9 mouse cellular contexts compared by ENCODE assay signal in genomic region chr3:28039760-28040159, GRCm38 (mm10).
A peak's percentile ranks its signal among the peaks of the same experiment; 100 is the strongest.
DNase-seq lines count a peak whose midpoint lies in the region; ATAC-seq and TF ChIP-seq lines count a peak whose summit lies in the region.
"Had no signal": no experiment of that assay in that cellular context is flagged by ENCODE, and none has a peak within 500 bp of the region (broad histone marks: within the 10 kb centered on the region; RNA-seq: fewer than 3 reads in every experiment).

No protein-coding gene starts in this region.

- no peak for DNase-seq in kidney, postnatal 0 days (ENCODE audit: low spot score)
- DNase-seq in kidney, adult 11 months: no peak
- peak; percentile 43 for DNase-seq in lung, postnatal 0 days (ENCODE audit: low spot score)
- DNase-seq in frontal cortex, postnatal 14 days (ENCODE audit: low spot score in 2 of 2): no peak

- H3K36me3 ChIP-seq in kidney, postnatal 0 days (ENCODE audit: insufficient read depth, low read length): 0 out of 2 replicates have a peak, but pooled peaks cover 8% of the 10 kb centered on the region
- H3K36me3 ChIP-seq in ES-Bruce4 (ENCODE audit: control insufficient read depth, insufficient read depth, low read length, poor library complexity, severe bottlenecking): no peaks in the 10 kb centered on the region
- peaks cover 14% of the 10 kb centered on the region; the same call in 1 of the 2 replicates for H3K36me3 ChIP-seq in lung, postnatal 0 days (ENCODE audit: insufficient read depth, low read length)
- peaks cover 5% of the 10 kb centered on the region for H3K36me3 ChIP-seq in neural tube, embryonic 15.5 days

- H3K9ac ChIP-seq in kidney, postnatal 0 days (ENCODE audit: low read depth, low read length): no peak overlapping the region
- no peak overlapping the region for H3K9ac ChIP-seq in ES-Bruce4 (ENCODE audit: low read depth, poor library complexity, severe bottlenecking)
- no peak overlapping the region for H3K9ac ChIP-seq in lung, postnatal 0 days (replicated peaks; ENCODE audit: low read depth)
- H3K9ac ChIP-seq in neural tube, embryonic 15.5 days (replicated peaks): no peak overlapping the region
- H3K9ac ChIP-seq: limb, embryonic 13.5 days had no signal

- no peaks in the 10 kb centered on the region for H3K4me1 ChIP-seq in kidney, postnatal 0 days (replicated peaks; ENCODE audit: insufficient read depth, low read length)
- H3K4me1 ChIP-seq in ES-Bruce4 (ENCODE audit: control insufficient read depth, insufficient read depth, low read length): peaks cover 7% of the 10 kb centered on the region
- no peaks in the 10 kb centered on the region for H3K4me1 ChIP-seq in bone marrow macrophage, adult 2 months (ENCODE audit: control insufficient read depth, insufficient read depth, low read length)
- no peaks in the 10 kb centered on the region for H3K4me1 ChIP-seq in lung, postnatal 0 days (ENCODE audit: insufficient read depth, low read depth, low read length)
- H3K4me1 ChIP-seq in neural tube, embryonic 15.5 days: 0 out of 2 replicates have a peak, but pooled peaks cover 6% of the 10 kb centered on the region
- H3K4me1 ChIP-seq: limb, embryonic 13.5 days had no signal

- no peak for TF ChIP-seq POLR2A in ES-Bruce4 (IDR thresholded peaks at IDR 0.05; ENCODE audit: insufficient read depth, low read length)
- TF ChIP-seq POLR2A in bone marrow macrophage, adult 2 months (IDR thresholded peaks at IDR 0.05; ENCODE audit: borderline replicate concordance, low read depth, low read length): no peak

- TF ChIP-seq EP300 in ES-Bruce4 (IDR thresholded peaks at IDR 0.05; ENCODE audit: insufficient read depth, low read depth, low read length): no peak
- TF ChIP-seq EP300 in lung, postnatal 0 days (IDR thresholded peaks at IDR 0.05): no peak

- ATAC-seq in kidney, postnatal 0 days (replicated peaks; ENCODE audit: low FRiP score, low read depth): no peak
- peak; percentile 54 for ATAC-seq in lung, postnatal 0 days
- ATAC-seq in neural tube, embryonic 15.5 days (ENCODE audit: low FRiP score): no peak
- ATAC-seq: forebrain, embryonic 14.5 days had no signal

- no peaks in the 10 kb centered on the region for H3K27me3 ChIP-seq in kidney, postnatal 0 days (ENCODE audit: insufficient read depth, low read length)
- H3K27me3 ChIP-seq in ES-Bruce4 (ENCODE audit: control insufficient read depth, insufficient read depth, low read length, poor library complexity, severe bottlenecking): no peaks in the 10 kb centered on the region
- no peaks in the 10 kb centered on the region for H3K27me3 ChIP-seq in lung, postnatal 0 days (replicated peaks; ENCODE audit: insufficient read depth, low read length)
- no peaks in the 10 kb centered on the region for H3K27me3 ChIP-seq in neural tube, embryonic 15.5 days (replicated peaks)
- H3K27me3 ChIP-seq: limb, embryonic 13.5 days had no signal

- peak; percentile 40; the same call in 1 of the 2 replicates for TF ChIP-seq CTCF in kidney, postnatal 0 days (IDR thresholded peaks at IDR 0.05; ENCODE audit: low read depth)
- peak; percentile 36 for TF ChIP-seq CTCF in ES-Bruce4 (IDR thresholded peaks at IDR 0.05; ENCODE audit: low read depth, low read length)
- TF ChIP-seq CTCF in bone marrow macrophage, adult 2 months (IDR thresholded peaks at IDR 0.05; ENCODE audit: low read depth, low read length): peak; percentile 31; the same call in 1 of the 2 replicates
- peak; percentile 59 for TF ChIP-seq CTCF in lung, postnatal 0 days (IDR thresholded peaks at IDR 0.05)

- H3K27ac ChIP-seq in kidney, postnatal 0 days: no peak overlapping the region
- no peak overlapping the region for H3K27ac ChIP-seq in ES-Bruce4 (ENCODE audit: insufficient read depth, low read length)
- H3K27ac ChIP-seq in bone marrow macrophage, adult 2 months (ENCODE audit: insufficient read depth, low read depth, low read length): no peak overlapping the region
- no peak overlapping the region for H3K27ac ChIP-seq in lung, postnatal 0 days (ENCODE audit: low read length)
- H3K27ac ChIP-seq in neural tube, embryonic 15.5 days (replicated peaks): no peak overlapping the region
- H3K27ac ChIP-seq: limb, embryonic 13.5 days had no signal

- H3K9me3 ChIP-seq in kidney, postnatal 0 days (replicated peaks; ENCODE audit: low read length): no peaks in the 10 kb centered on the region
- H3K9me3 ChIP-seq in ES-Bruce4 (replicated peaks; ENCODE audit: control insufficient read depth, insufficient read depth, low read length, poor library complexity, severe bottlenecking): no peaks in the 10 kb centered on the region
- no peaks in the 10 kb centered on the region for H3K9me3 ChIP-seq in lung, postnatal 0 days (ENCODE audit: low read length)
- H3K9me3 ChIP-seq in neural tube, embryonic 15.5 days (replicated peaks): 0 out of 2 replicates have a peak, but pooled peaks cover 4% of the 10 kb centered on the region
- H3K9me3 ChIP-seq: limb, embryonic 13.5 days had no signal

- 29% methylated on average over 1 of the region's 1 CpGs for WGBS in kidney, postnatal 0 days
- WGBS in lung, postnatal 0 days: 6% methylated on average over 1 of the region's 1 CpGs
- WGBS in neural tube, embryonic 15.5 days: 23% methylated on average over 1 of the region's 1 CpGs

- H3K4me3 ChIP-seq in kidney, postnatal 0 days (replicated peaks; ENCODE audit: low read depth, low read length): no peak overlapping the region
- no peak overlapping the region for H3K4me3 ChIP-seq in ES-Bruce4 (ENCODE audit: low read depth, low read length)
- H3K4me3 ChIP-seq in bone marrow macrophage, adult 2 months (ENCODE audit: insufficient read depth, low read length): no peak overlapping the region
- no peak overlapping the region for H3K4me3 ChIP-seq in lung, postnatal 0 days (ENCODE audit: low read depth, low read length)
- H3K4me3 ChIP-seq in neural tube, embryonic 15.5 days (replicated peaks): no peak overlapping the region
- H3K4me3 ChIP-seq: limb, embryonic 13.5 days had no signal

- no peak overlapping the region for H3K4me2 ChIP-seq in kidney, postnatal 0 days (ENCODE audit: low read length)
- no peak overlapping the region for H3K4me2 ChIP-seq in lung, postnatal 0 days (replicated peaks; ENCODE audit: low read depth, low read length)
- H3K4me2 ChIP-seq in neural tube, embryonic 15.5 days: no peak overlapping the region
- H3K4me2 ChIP-seq: limb, embryonic 13.5 days had no signal
